Mouse (Mus musculus) midbrain, embryonic 10.5 days (tissue): ENCODE data around the gene Scand1. TPM values are rescaled to one million over a fixed set of nuclear protein-coding genes. Genes with fewer than 3 reads are reported as not detected.

Source experiments
- DNase-seq: peaks from one replicate; pipeline ENCODE4 v3.0.0-alpha.2; 2017; ENCODE audit warnings: low spot score
- H3K27ac ChIP-seq: fragments of 300-500 bp; sonication (generic); replicated peaks from 2 replicates; pipeline ENCODE4 v1.5.1; 2016; ENCODE audit warnings: mild to moderate bottlenecking
- H3K27me3 ChIP-seq: fragments of 300-500 bp; sonication (generic); 2 replicates; pipeline ENCODE4 v1.6.1; 2016; ENCODE audit warnings: low read depth, mild to moderate bottlenecking; ENCODE audit not compliant: poor library complexity, severe bottlenecking
- H3K36me3 ChIP-seq: fragments of 300-500 bp; sonication (generic); 2 replicates; pipeline ENCODE4 v1.6.1; 2016; ENCODE audit warnings: mild to moderate bottlenecking, moderate library complexity
- H3K4me1 ChIP-seq: fragments of 300-500 bp; sonication (generic); 2 replicates; pipeline ENCODE4 v1.6.1; 2016
- H3K4me3 ChIP-seq: fragments of 300-500 bp; sonication (generic); 2 replicates; pipeline ENCODE4 v1.5.1; 2016; ENCODE audit warnings: mild to moderate bottlenecking, moderate library complexity
- H3K9me3 ChIP-seq: fragments of 300-500 bp; sonication (generic); replicated peaks from 2 replicates; pipeline ENCODE4 v1.6.1; 2016; ENCODE audit warnings: mild to moderate bottlenecking
- WGBS: fragments of 180-500 bp; shearing (Covaris S2); methylation state at CpG from one replicate; pipeline ENCODE4 v1.1.7; 2016; 5-methylcytosine and 5-hydroxymethylcytosine counted together
- polyA plus RNA-seq: library from polyadenylated mRNA; unstranded; fragments of >200 nt; fragmentation: Nextera tagmentation; extraction: Ambion mirVana; gene quantifications from 2 replicates; pipeline ENCODE4 v1.2.1, GENCODE M21; 2016

Scand1 gene
- 64.7 and 70.3 TPM in 2 replicates for polyA plus RNA-seq

- H3K36me3 ChIP-seq: peaks cover 36% of the 10 kb centered on the region
- under 1% methylated on average over 49 of the region's 49 CpGs for WGBS
- peak; percentile 92 for DNase-seq
Observed at GRCm38 (mm10) chr2:156312297-156312897, at the start of gene Scand1, which contains the start of gene Cnbd2. Gene Scand1, minus strand, starts transcription at chr2:156312704. Gene Cnbd2, plus strand, starts transcription at chr2:156312299.

GRCm38 (mm10) chr2:156356031-156356430 is 43.5 kb upstream of the Scand1 start:
- Histone ChIP-seq H3K27me3 (no peaks in the 10 kb centered on the region), H3K27ac (no peak overlapping the region), H3K4me3 (no peak overlapping the region), H3K9me3 (no peaks in the 10 kb centered on the region), H3K36me3 (no peaks in the 10 kb centered on the region), H3K4me1 (peaks cover 5% of the 10 kb centered on the region; the same call in 1 of the 2 replicates)
- WGBS: 85% methylated on average over 7 of the region's 7 CpGs
- no peak for DNase-seq

More at GRCm38 (mm10) chr2:156312297-156312897, at the start of gene Scand1, which contains the start of gene Cnbd2:
- Histone ChIP-seq H3K4me1 (peaks cover 17% of the 10 kb centered on the region), H3K9me3 (no peaks in the 10 kb centered on the region), H3K27me3 (no peaks in the 10 kb centered on the region), H3K4me3 (peak within 1 kb of the TSS; percentile 95), H3K27ac (peak within 1 kb of the TSS; percentile 98)

- H3K27me3 ChIP-seq: no peaks in the 10 kb centered on the region
- no peak overlapping the region for H3K4me3 ChIP-seq
- no peak overlapping the region for H3K27ac ChIP-seq
- H3K9me3 ChIP-seq: no peaks in the 10 kb centered on the region
- 58% methylated on average over 7 of the region's 7 CpGs for WGBS
- no peaks in the 10 kb centered on the region for H3K36me3 ChIP-seq
- no peak for DNase-seq
- peaks cover 5% of the 10 kb centered on the region; the same call in 1 of the 2 replicates for H3K4me1 ChIP-seq
Observed at GRCm38 (mm10) chr2:156353265-156353692, 40.8 kb upstream of the Scand1 start.

GRCm38 (mm10) chr2:156352413-156353165 is 40.1 kb upstream of the Scand1 start:
- DNase-seq: no peak
- Histone ChIP-seq H3K4me1 (peaks cover 5% of the 10 kb centered on the region; the same call in 1 of the 2 replicates), H3K9me3 (no peaks in the 10 kb centered on the region), H3K27me3 (no peaks in the 10 kb centered on the region), H3K27ac (no peak overlapping the region), H3K36me3 (no peaks in the 10 kb centered on the region), H3K4me3 (no peak overlapping the region)
- WGBS: 80% methylated on average over 8 of the region's 8 CpGs

- Histone ChIP-seq H3K36me3 (no peaks in the 10 kb centered on the region), H3K27me3 (no peaks in the 10 kb centered on the region), H3K4me1 (peaks cover 5% of the 10 kb centered on the region; the same call in 1 of the 2 replicates), H3K9me3 (no peaks in the 10 kb centered on the region), H3K27ac (no peak overlapping the region), H3K4me3 (no peak overlapping the region)
- DNase-seq: no peak
- WGBS: 81% methylated on average over 7 of the region's 7 CpGs
Observed at GRCm38 (mm10) chr2:156351243-156351642, 38.7 kb upstream of the Scand1 start.

GRCm38 (mm10) chr2:156349286-156349848 is 36.9 kb upstream of the Scand1 start:
- DNase-seq: no peak
- no peaks in the 10 kb centered on the region for H3K36me3 ChIP-seq
- no peak overlapping the region for H3K27ac ChIP-seq
- no peaks in the 10 kb centered on the region for H3K9me3 ChIP-seq
- WGBS: 84% methylated on average over 4 of the region's 4 CpGs
- H3K4me3 ChIP-seq: no peak overlapping the region
- peaks cover 13% of the 10 kb centered on the region for H3K4me1 ChIP-seq
- H3K27me3 ChIP-seq: no peaks in the 10 kb centered on the region

GRCm38 (mm10) chr2:156348812-156349211 is 36.3 kb upstream of the Scand1 start:
- peaks cover 13% of the 10 kb centered on the region for H3K4me1 ChIP-seq
- H3K4me3 ChIP-seq: no peak overlapping the region
- H3K27ac ChIP-seq: no peak overlapping the region
- no peaks in the 10 kb centered on the region for H3K27me3 ChIP-seq
- no peaks in the 10 kb centered on the region for H3K36me3 ChIP-seq
- no peaks in the 10 kb centered on the region for H3K9me3 ChIP-seq
- WGBS: 79% methylated on average over 4 of the region's 4 CpGs
- DNase-seq: no peak

GRCm38 (mm10) chr2:156344775-156345532 is 32.5 kb upstream of the Scand1 start:
- Histone ChIP-seq H3K27me3 (no peaks in the 10 kb centered on the region), H3K4me3 (no peak overlapping the region), H3K27ac (0 out of 2 replicates have a peak overlapping the region, but pooled peaks have one; percentile 35), H3K4me1 (peaks cover 7% of the 10 kb centered on the region), H3K9me3 (no peaks in the 10 kb centered on the region), H3K36me3 (no peaks in the 10 kb centered on the region)
- 53% methylated on average over 12 of the region's 12 CpGs for WGBS
- DNase-seq: peak; percentile 38

- peaks cover 6% of the 10 kb centered on the region for H3K4me1 ChIP-seq
- DNase-seq: no peak
- H3K9me3 ChIP-seq: no peaks in the 10 kb centered on the region
- no peaks in the 10 kb centered on the region for H3K27me3 ChIP-seq
- H3K36me3 ChIP-seq: no peaks in the 10 kb centered on the region
- no peak overlapping the region for H3K4me3 ChIP-seq
- WGBS: 86% methylated on average over 4 of the region's 4 CpGs
- no peak overlapping the region for H3K27ac ChIP-seq
Observed at GRCm38 (mm10) chr2:156340078-156340477, 27.6 kb upstream of the Scand1 start.

GRCm38 (mm10) chr2:156331446-156331965 is 19.0 kb upstream of the Scand1 start:
- DNase-seq: no peak
- H3K4me1 ChIP-seq: no peaks in the 10 kb centered on the region
- H3K27ac ChIP-seq: no peak overlapping the region
- no peaks in the 10 kb centered on the region for H3K36me3 ChIP-seq
- H3K9me3 ChIP-seq: no peaks in the 10 kb centered on the region
- no peaks in the 10 kb centered on the region for H3K27me3 ChIP-seq
- WGBS: 87% methylated on average over 7 of the region's 7 CpGs
- H3K4me3 ChIP-seq: no peak overlapping the region

GRCm38 (mm10) chr2:156330681-156331080 is 18.2 kb upstream of the Scand1 start:
- H3K27me3 ChIP-seq: no peaks in the 10 kb centered on the region
- no peaks in the 10 kb centered on the region for H3K36me3 ChIP-seq
- H3K9me3 ChIP-seq: no peaks in the 10 kb centered on the region
- 82% methylated on average over 1 of the region's 1 CpGs for WGBS
- H3K4me1 ChIP-seq: no peaks in the 10 kb centered on the region
- no peak for DNase-seq
- no peak overlapping the region for H3K4me3 ChIP-seq
- H3K27ac ChIP-seq: no peak overlapping the region

- Histone ChIP-seq H3K4me1 (0 out of 2 replicates have a peak, but pooled peaks cover 8% of the 10 kb centered on the region), H3K27me3 (no peaks in the 10 kb centered on the region), H3K27ac (no peak overlapping the region), H3K9me3 (no peaks in the 10 kb centered on the region), H3K4me3 (no peak overlapping the region), H3K36me3 (peaks cover 5% of the 10 kb centered on the region)
- DNase-seq: no peak
- 49% methylated on average over 5 of the region's 5 CpGs for WGBS
Observed at GRCm38 (mm10) chr2:156324681-156325080, 12.2 kb upstream of the Scand1 start.
